Mouse (Mus musculus) C2C12 (cell line): Measurements from ENCODE around the gene Olfr504. TPM values are rescaled to one million over a fixed set of nuclear protein-coding genes. Genes with fewer than 3 reads are reported as not detected.

ENCODE experiments used
- H3K27me3 ChIP-seq: one replicate; pipeline ENCODE4 v1.6.1; 2011; ENCODE audit not compliant: control insufficient read depth, insufficient read depth, insufficient read length
- H3K36me3 ChIP-seq: one replicate; pipeline ENCODE4 v1.6.1; 2011; ENCODE audit not compliant: control insufficient read depth, insufficient read depth
- H3K4me3 ChIP-seq: one replicate; pipeline ENCODE4 v1.5.1; 2011; ENCODE audit warnings: mild to moderate bottlenecking, control low read depth; ENCODE audit not compliant: poor library complexity, insufficient read depth, severe bottlenecking
- H3K79me2 ChIP-seq: one replicate; pipeline ENCODE4 v1.6.1; 2011; ENCODE audit not compliant: control insufficient read depth, insufficient read depth
- H3K79me3 ChIP-seq: one replicate; pipeline ENCODE4 v1.6.1; 2011; ENCODE audit warnings: low read depth, control low read depth
- H3ac ChIP-seq: one replicate; pipeline ENCODE3; 2011; ENCODE audit warnings: low read depth; ENCODE audit not compliant: control insufficient read depth, insufficient read length
- CEBPB ChIP-seq: IDR thresholded peaks from one replicate; pipeline ENCODE4 v1.6.1; 2011; ENCODE audit warnings: low read depth, mild to moderate bottlenecking, control low read depth, moderate library complexity
- CTCF ChIP-seq: IDR thresholded peaks from one replicate; pipeline ENCODE4 v1.5.1; 2011; ENCODE audit not compliant: control insufficient read depth, insufficient read depth, insufficient read length
- FOSL1 ChIP-seq: IDR thresholded peaks from one replicate; pipeline ENCODE4 v1.8.0; 2011; ENCODE audit warnings: mild to moderate bottlenecking, low read length; ENCODE audit not compliant: poor library complexity, insufficient read depth, severe bottlenecking
- MAX ChIP-seq: IDR thresholded peaks from one replicate; pipeline ENCODE4 v1.6.1; 2011; ENCODE audit warnings: mild to moderate bottlenecking, control low read depth
- MYOD1 ChIP-seq: IDR thresholded peaks from one replicate; pipeline ENCODE4 v1.6.1; 2011; ENCODE audit warnings: low read depth; ENCODE audit not compliant: control insufficient read depth, insufficient read length
- MYOG ChIP-seq: IDR thresholded peaks from one replicate; pipeline ENCODE4 v1.6.1; 2011; ENCODE audit not compliant: control insufficient read depth, insufficient read length; ENCODE audit errors: extremely low read depth
- USF1 ChIP-seq: IDR thresholded peaks from one replicate; pipeline ENCODE4 v1.6.1; 2011; ENCODE audit warnings: low read depth, mild to moderate bottlenecking, control low read depth, moderate library complexity
- polyA plus RNA-seq: library from polyadenylated mRNA; unstranded; fragments of >200 nt; fragmentation: generic; extraction: Trizol; gene quantifications from one replicate; pipeline ENCODE4 v1.2.1, GENCODE M21; 2012; ENCODE audit warnings: missing spikeins

Gene Olfr504
- polyA plus RNA-seq, 1 experiment: not detected

DNA sequence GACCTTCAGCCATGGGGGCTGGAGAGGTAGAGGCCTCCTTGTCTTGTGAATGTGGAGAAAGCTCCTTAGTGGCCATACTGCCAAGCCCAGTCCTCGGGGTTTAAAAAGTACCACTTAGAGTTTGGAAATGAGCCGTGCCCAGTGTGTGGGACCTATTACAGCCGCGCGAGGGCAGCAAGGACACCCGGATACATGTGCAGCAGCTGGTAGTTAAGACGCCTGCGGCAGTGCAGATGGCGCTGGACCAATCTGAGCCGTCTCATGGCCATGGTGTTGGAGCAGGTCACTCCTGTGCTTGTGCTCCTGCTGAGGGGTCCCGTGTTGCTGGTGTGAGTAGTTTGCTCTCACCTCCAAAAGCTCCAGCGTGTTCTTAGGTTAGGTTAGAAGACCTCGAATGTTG lies 23.2 kb downstream of the Olfr504 start:
- Histone ChIP-seq H3K4me3 (no peak overlapping the region), H3K36me3 (no peaks in the 10 kb centered on the region), H3K79me3 (no peaks in the 10 kb centered on the region), H3K79me2 (no peaks in the 10 kb centered on the region), H3K27me3 (no peaks in the 10 kb centered on the region), H3ac (no peak overlapping the region)
- no peak for TF ChIP-seq MYOG
- no peak for TF ChIP-seq MYOD1
- no peak for TF ChIP-seq CEBPB
- TF ChIP-seq MAX: no peak
- no peak for TF ChIP-seq USF1
- no peak for TF ChIP-seq CTCF
- no peak for TF ChIP-seq FOSL1

DNA sequence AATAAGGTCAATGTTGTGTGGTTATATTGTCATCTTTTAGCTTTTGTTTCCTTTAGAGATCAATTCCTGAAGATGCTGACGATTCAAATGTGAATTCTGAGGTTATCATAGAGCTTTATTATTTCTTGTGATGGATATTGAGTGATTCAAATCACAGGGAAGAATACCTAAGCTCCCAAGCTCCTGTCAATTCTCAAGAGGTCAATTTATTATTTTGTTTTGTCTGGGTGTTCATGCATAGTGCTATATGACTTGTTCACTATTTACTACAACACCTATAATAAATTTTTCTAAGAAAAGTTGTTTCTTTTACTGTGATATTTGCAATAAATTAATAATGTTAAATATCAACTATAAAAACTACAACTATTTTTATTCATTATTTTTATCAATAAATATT lies 40.6 kb downstream of the Olfr504 start, which contains the start of gene Olfr502:
Gene Olfr502 (minus strand): TSS at position 101 of the 400 bp plus-strand sequence.
- Histone ChIP-seq H3K4me3 (no peak within 1 kb of the TSS), H3K79me3 (no peaks in the 10 kb centered on the region), H3K27me3 (no peaks in the 10 kb centered on the region), H3K36me3 (no peaks in the 10 kb centered on the region), H3K79me2 (no peaks in the 10 kb centered on the region), H3ac (no peak within 1 kb of the TSS)
- TF ChIP-seq FOSL1 (no peak), MYOG (no peak), CTCF (no peak), USF1 (no peak), CEBPB (no peak), MYOD1 (no peak), MAX (no peak)

Other genes starting within 250 kb of the Olfr504 start
- gene Olfr492, start 242.1 kb downstream of the Olfr504 start, polyA plus RNA-seq: not detected
- not detected for gene Olfr493, start 218.8 kb downstream of the Olfr504 start, polyA plus RNA-seq
- not detected for gene Olfr494, start 200.5 kb downstream of the Olfr504 start, polyA plus RNA-seq
- gene Olfr495, start 172.6 kb downstream of the Olfr504 start, polyA plus RNA-seq: not detected
- gene Olfr497, start 145.4 kb downstream of the Olfr504 start, polyA plus RNA-seq: not detected
- not detected for gene Olfr498, start 100.5 kb downstream of the Olfr504 start, polyA plus RNA-seq
- not detected for gene Olfr502, start 40.7 kb downstream of the Olfr504 start, polyA plus RNA-seq
- not detected for gene Olfr503, start 21.3 kb downstream of the Olfr504 start, polyA plus RNA-seq
- gene Olfr506, start 45.0 kb upstream of the Olfr504 start, polyA plus RNA-seq: 0.01 TPM
- gene Olfr507, start 56.0 kb upstream of the Olfr504 start, polyA plus RNA-seq: not detected
- gene Olfr508, start 64.2 kb upstream of the Olfr504 start, polyA plus RNA-seq: not detected
- not detected for gene Olfr509, start 86.1 kb upstream of the Olfr504 start, polyA plus RNA-seq
- gene Olfr510, start 100.6 kb upstream of the Olfr504 start, polyA plus RNA-seq: not detected
- gene Olfr512, start 147.5 kb upstream of the Olfr504 start, polyA plus RNA-seq: not detected
- gene Olfr513, start 185.2 kb upstream of the Olfr504 start, polyA plus RNA-seq: not detected